Mouse (Mus musculus): ENCODE measurements around the gene Tex44. TPM values are rescaled to one million over a fixed set of nuclear protein-coding genes. Genes with fewer than 3 reads are reported as not detected.

Gene Tex44
- total and polyA plus RNA-seq, 2 experiments from 2014 or later = 0.29 TPM; not detected in 1

- WGBS = 57% methylated on average over 5 of the region's 5 CpGs
- no peak overlapping the region for H3K4me2 ChIP-seq (ENCODE audit: low read depth)
- no peaks in the 10 kb centered on the region for H3K4me1 ChIP-seq (ENCODE audit: insufficient read depth)
- no peaks in the 10 kb centered on the region for H3K27me3 ChIP-seq (ENCODE audit: insufficient read depth, low read length)
- H3K27ac ChIP-seq (ENCODE audit: low read depth, low read length) = no peak overlapping the region
- DNase-seq (no peak), ATAC-seq (no peak)
- no peak overlapping the region for H3K4me3 ChIP-seq (ENCODE audit: low read depth, low read length)
- no peaks in the 10 kb centered on the region for H3K9me3 ChIP-seq (ENCODE audit: low read length)
- H3K9ac ChIP-seq = no peak overlapping the region
- H3K36me3 ChIP-seq (ENCODE audit: insufficient read depth) = no peaks in the 10 kb centered on the region
- peak; percentile 58 for TF ChIP-seq CTCF (IDR thresholded peaks at IDR 0.05; ENCODE audit: low read depth)
Observed at GRCm38 (mm10) chr1:86404834-86405233, 21.3 kb upstream of the Tex44 start.

GRCm38 (mm10) chr1:86406313-86406712, 19.8 kb upstream of the Tex44 start:
- no peaks in the 10 kb centered on the region for H3K36me3 ChIP-seq (ENCODE audit: insufficient read depth)
- no peak overlapping the region for H3K9ac ChIP-seq
- no peak for TF ChIP-seq CTCF (IDR thresholded peaks at IDR 0.05; ENCODE audit: low read depth)
- H3K4me2 ChIP-seq (ENCODE audit: low read depth) = no peak overlapping the region
- 81% methylated on average over 4 of the region's 4 CpGs for WGBS
- no peaks in the 10 kb centered on the region for H3K9me3 ChIP-seq (ENCODE audit: low read length)
- no peaks in the 10 kb centered on the region for H3K4me1 ChIP-seq (ENCODE audit: insufficient read depth)
- DNase-seq = no peak
- H3K4me3 ChIP-seq (ENCODE audit: low read depth, low read length) = no peak overlapping the region
- H3K27me3 ChIP-seq (ENCODE audit: insufficient read depth, low read length) = no peaks in the 10 kb centered on the region
- ATAC-seq = no peak
- no peak overlapping the region for H3K27ac ChIP-seq (ENCODE audit: low read depth, low read length)

- 71% methylated on average over 8 of the region's 8 CpGs for WGBS
- no peak for TF ChIP-seq CTCF (IDR thresholded peaks at IDR 0.05; ENCODE audit: low read depth)
Observed at GRCm38 (mm10) chr1:86406914-86407313, 19.2 kb upstream of the Tex44 start.

GRCm38 (mm10) chr1:86408515-86408914, 17.6 kb upstream of the Tex44 start:
- DNase-seq (no peak), ATAC-seq (peak; percentile 14; the same call in 1 of the 2 replicates)
- no peaks in the 10 kb centered on the region for H3K36me3 ChIP-seq (ENCODE audit: insufficient read depth)
- H3K27me3 ChIP-seq (ENCODE audit: insufficient read depth, low read length) = no peaks in the 10 kb centered on the region
- no peak overlapping the region for H3K4me2 ChIP-seq (ENCODE audit: low read depth)
- H3K4me1 ChIP-seq (ENCODE audit: insufficient read depth) = no peaks in the 10 kb centered on the region
- 84% methylated on average over 10 of the region's 10 CpGs for WGBS
- TF ChIP-seq CTCF (IDR thresholded peaks at IDR 0.05; ENCODE audit: low read depth) = no peak
- H3K9me3 ChIP-seq (ENCODE audit: low read length) = no peaks in the 10 kb centered on the region
- H3K9ac ChIP-seq = no peak overlapping the region
- peak overlapping the region; percentile 50 for H3K27ac ChIP-seq (ENCODE audit: low read depth, low read length)
- no peak overlapping the region for H3K4me3 ChIP-seq (ENCODE audit: low read depth, low read length)

More at GRCm38 (mm10) chr1:86406914-86407313, 19.2 kb upstream of the Tex44 start:
- no peaks in the 10 kb centered on the region for H3K36me3 ChIP-seq (ENCODE audit: insufficient read depth)
- ATAC-seq (no peak), DNase-seq (no peak)
- H3K4me3 ChIP-seq (ENCODE audit: low read depth, low read length) = no peak overlapping the region
- no peak overlapping the region for H3K27ac ChIP-seq (ENCODE audit: low read depth, low read length)
- no peak overlapping the region for H3K4me2 ChIP-seq (ENCODE audit: low read depth)
- H3K9me3 ChIP-seq (ENCODE audit: low read length) = no peaks in the 10 kb centered on the region
- no peaks in the 10 kb centered on the region for H3K27me3 ChIP-seq (ENCODE audit: insufficient read depth, low read length)
- no peak overlapping the region for H3K9ac ChIP-seq
- no peaks in the 10 kb centered on the region for H3K4me1 ChIP-seq (ENCODE audit: insufficient read depth)

GRCm38 (mm10) chr1:86409476-86409875, 16.7 kb upstream of the Tex44 start:
- TF ChIP-seq CTCF (IDR thresholded peaks at IDR 0.05; ENCODE audit: low read depth) = no peak
- H3K9me3 ChIP-seq (ENCODE audit: low read length) = no peaks in the 10 kb centered on the region
- DNase-seq (no peak), ATAC-seq (no peak)
- H3K36me3 ChIP-seq (ENCODE audit: insufficient read depth) = no peaks in the 10 kb centered on the region
- no peak overlapping the region for H3K9ac ChIP-seq
- no peak overlapping the region for H3K4me3 ChIP-seq (ENCODE audit: low read depth, low read length)
- H3K27ac ChIP-seq (ENCODE audit: low read depth, low read length) = no peak overlapping the region
- no peak overlapping the region for H3K4me2 ChIP-seq (ENCODE audit: low read depth)
- no peaks in the 10 kb centered on the region for H3K27me3 ChIP-seq (ENCODE audit: insufficient read depth, low read length)
- no peaks in the 10 kb centered on the region for H3K4me1 ChIP-seq (ENCODE audit: insufficient read depth)
- WGBS = 93% methylated on average over 2 of the region's 2 CpGs

- no peak overlapping the region for H3K27ac ChIP-seq (ENCODE audit: low read depth, low read length)
- no peak overlapping the region for H3K9ac ChIP-seq
- 86% methylated on average over 5 of the region's 5 CpGs for WGBS
- no peaks in the 10 kb centered on the region for H3K4me1 ChIP-seq (ENCODE audit: insufficient read depth)
- H3K4me3 ChIP-seq (ENCODE audit: low read depth, low read length) = no peak overlapping the region
- no peaks in the 10 kb centered on the region for H3K36me3 ChIP-seq (ENCODE audit: insufficient read depth)
- no peaks in the 10 kb centered on the region for H3K9me3 ChIP-seq (ENCODE audit: low read length)
- ATAC-seq (no peak), DNase-seq (no peak)
- H3K27me3 ChIP-seq (ENCODE audit: insufficient read depth, low read length) = no peaks in the 10 kb centered on the region
- no peak overlapping the region for H3K4me2 ChIP-seq (ENCODE audit: low read depth)
- no peak for TF ChIP-seq CTCF (IDR thresholded peaks at IDR 0.05; ENCODE audit: low read depth)
Observed at GRCm38 (mm10) chr1:86414715-86415114, 11.4 kb upstream of the Tex44 start.

- Histone ChIP-seq H3K9me3 (ENCODE audit: low read length) (no peaks in the 10 kb centered on the region), H3K36me3 (ENCODE audit: insufficient read depth) (no peaks in the 10 kb centered on the region), H3K4me3 (ENCODE audit: low read depth, low read length) (no peak overlapping the region), H3K4me2 (ENCODE audit: low read depth) (no peak overlapping the region), H3K4me1 (ENCODE audit: insufficient read depth) (no peaks in the 10 kb centered on the region), H3K9ac (no peak overlapping the region), H3K27me3 (ENCODE audit: insufficient read depth, low read length) (no peaks in the 10 kb centered on the region), H3K27ac (ENCODE audit: low read depth, low read length) (no peak overlapping the region)
- DNase-seq (no peak), ATAC-seq (no peak)
- WGBS = 63% methylated on average over 2 of the region's 2 CpGs
- TF ChIP-seq CTCF (IDR thresholded peaks at IDR 0.05; ENCODE audit: low read depth) = no peak
Observed at GRCm38 (mm10) chr1:86415144-86415543, 11.0 kb upstream of the Tex44 start.

Measured in forebrain, postnatal 0 days (tissue).